Mouse (Mus musculus): Measurements from ENCODE around the gene Gm27029. TPM values are rescaled to one million over a fixed set of nuclear protein-coding genes. Genes with fewer than 3 reads are reported as not detected.

The Gm27029 gene
- total RNA-seq, 2 experiments from 2014 or later, result 3.4 to 5.9 TPM

Small RNAs within 50 kb of the gene (microRNA-seq; reads per million reads assigned to microRNA genes)
- gene Mir6929, result not detected

Other genes with a start within 250 kb of the Gm27029 start
- under 1 TPM in 1 of 2 experiments, not detected in 1; 0.22 TPM for gene Ccr10, start 249.4 kb downstream of the Gm27029 start, total RNA-seq (2021)
- gene Ezh1, start 198.3 kb downstream of the Gm27029 start, total RNA-seq (2021), result 10 to 100 TPM; 38.8 to 40.3 TPM
- gene Ramp2, start 178.8 kb downstream of the Gm27029 start, total RNA-seq (2021), result 10 to 100 TPM; 85.7 to 96.0 TPM
- 100 to 1,000 TPM; 106 to 111 TPM for gene Vps25, start 171.1 kb downstream of the Gm27029 start, total RNA-seq (2021)
- gene Wnk4, start 164.2 kb downstream of the Gm27029 start, total RNA-seq (2021), result 10 to 100 TPM in 1 of 2 experiments, 1 to 10 TPM in 1; 3.8 to 20.0 TPM
- gene Cntd1, start 145.8 kb downstream of the Gm27029 start, total RNA-seq (2021), result 1 to 10 TPM; 1.1 to 1.3 TPM
- gene Coa3, start 145.7 kb downstream of the Gm27029 start, total RNA-seq (2021), result 10 to 100 TPM; 62.9 to 67.1 TPM
- 100 to 1,000 TPM; 144 to 147 TPM for gene Becn1, start 122.5 kb downstream of the Gm27029 start, total RNA-seq (2021)
- 100 to 1,000 TPM; 122 to 124 TPM for gene Psme3, start 108.6 kb downstream of the Gm27029 start, total RNA-seq (2021)
- 1 to 10 TPM; 7.3 to 7.7 TPM for gene Aoc2, start 99.7 kb downstream of the Gm27029 start, total RNA-seq (2021)
- 10 to 100 TPM; 28.8 to 33.7 TPM for gene Aoc3, start 94.2 kb downstream of the Gm27029 start, total RNA-seq (2021)
- 10 to 100 TPM; 17.8 to 30.5 TPM for gene G6pc, start 57.2 kb downstream of the Gm27029 start, total RNA-seq (2021)
- gene Aarsd1, start 7.2 kb downstream of the Gm27029 start, total RNA-seq (2021), result 10 to 100 TPM; 29.9 to 31.1 TPM
- gene Rundc1, start 289 bp upstream of the Gm27029 start, total RNA-seq (2021), result 10 to 100 TPM; 20.1 to 22.0 TPM
- 1 to 10 TPM; 6.4 to 6.7 TPM for gene Ptges3l, start 537 bp upstream of the Gm27029 start, total RNA-seq (2021)
- gene Rpl27, start 17.5 kb upstream of the Gm27029 start, total RNA-seq (2021), result 100 to 1,000 TPM in 1 of 2 experiments, 10 to 100 TPM in 1; 90.3 to 116 TPM
- 10 to 100 TPM; 30.0 to 30.3 TPM for gene Ifi35, start 23.6 kb upstream of the Gm27029 start, total RNA-seq (2021)
- gene Rnd2, start 40.2 kb upstream of the Gm27029 start, total RNA-seq (2021), result 10 to 100 TPM; 16.4 to 20.0 TPM
- gene Vat1, start 41.4 kb upstream of the Gm27029 start, total RNA-seq (2021), result 100 to 1,000 TPM; 103 to 105 TPM
- gene Brca1, start 127.2 kb upstream of the Gm27029 start, total RNA-seq (2021), result 10 to 100 TPM; 16.6 to 18.9 TPM
- 100 to 1,000 TPM; 167 to 227 TPM for gene Nbr1, start 127.4 kb upstream of the Gm27029 start, total RNA-seq (2021)
- 10 to 100 TPM; 19.2 to 21.0 TPM for gene Tmem106a, start 157.4 kb upstream of the Gm27029 start, total RNA-seq (2021)
- not detected for gene Gm11634, start 174.5 kb upstream of the Gm27029 start, total RNA-seq (2021)
- gene Rdm1, start 202.4 kb upstream of the Gm27029 start, total RNA-seq (2021), result 10 to 100 TPM; 29.1 to 33.0 TPM
- 10 to 100 TPM in 1 of 2 experiments, 1 to 10 TPM in 1; 9.9 to 10.4 TPM for gene Arl4d, start 240.7 kb upstream of the Gm27029 start, total RNA-seq (2021)

All from adrenal gland, postnatal 4 days (tissue).